Mouse (Mus musculus) adrenal gland, adult 18-20 months (tissue): ENCODE results near the gene Sept14. TPM values are rescaled to one million over a fixed set of nuclear protein-coding genes. Genes with fewer than 3 reads are reported as not detected.

ENCODE experiments used
- DNase-seq, 2 experiments: peaks; one replicate each; pipeline ENCODE4 v3.0.0; 2021 to 2022; ENCODE audit warnings: low spot score in 2 of 2
- total RNA-seq, 2 experiments: library from RNA; stranded (reverse); gene quantifications; 1 replicate in 1 of 2; 2 replicates in 1 of 2; pipeline ENCODE4 v1.2.3; 2021

Gene Sept14
- total RNA-seq, 2 experiments from 2014 or later = 0.23 to 0.58 TPM

DNA sequence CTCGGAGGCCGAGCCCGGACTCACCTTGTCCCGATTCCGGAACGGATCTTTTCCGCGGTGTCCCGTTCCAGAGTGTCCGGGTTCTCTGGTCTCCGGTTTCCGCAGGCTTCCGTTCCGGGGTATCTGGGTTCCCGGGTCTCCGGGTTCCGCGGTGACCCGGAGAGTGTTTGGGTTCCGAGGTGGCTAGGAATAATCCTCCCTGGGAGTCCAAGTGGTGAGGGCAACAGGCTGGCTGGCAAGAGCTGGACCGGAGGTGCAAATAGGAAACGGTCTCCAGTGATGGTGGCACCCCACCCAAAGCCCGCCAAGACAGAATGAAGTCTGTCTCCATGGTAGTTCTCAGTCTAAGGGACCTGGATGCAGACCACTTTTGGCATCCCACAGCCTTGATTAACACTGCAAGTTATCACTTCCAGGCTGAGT, 38.3 kb downstream of the Sept14 start, which contains the start of gene Zfp11:
Gene Zfp11, minus strand, starts transcription at position 64 of the 423 bp plus-strand sequence.
- DNase-seq = peak; percentile 72 to 74

DNA sequence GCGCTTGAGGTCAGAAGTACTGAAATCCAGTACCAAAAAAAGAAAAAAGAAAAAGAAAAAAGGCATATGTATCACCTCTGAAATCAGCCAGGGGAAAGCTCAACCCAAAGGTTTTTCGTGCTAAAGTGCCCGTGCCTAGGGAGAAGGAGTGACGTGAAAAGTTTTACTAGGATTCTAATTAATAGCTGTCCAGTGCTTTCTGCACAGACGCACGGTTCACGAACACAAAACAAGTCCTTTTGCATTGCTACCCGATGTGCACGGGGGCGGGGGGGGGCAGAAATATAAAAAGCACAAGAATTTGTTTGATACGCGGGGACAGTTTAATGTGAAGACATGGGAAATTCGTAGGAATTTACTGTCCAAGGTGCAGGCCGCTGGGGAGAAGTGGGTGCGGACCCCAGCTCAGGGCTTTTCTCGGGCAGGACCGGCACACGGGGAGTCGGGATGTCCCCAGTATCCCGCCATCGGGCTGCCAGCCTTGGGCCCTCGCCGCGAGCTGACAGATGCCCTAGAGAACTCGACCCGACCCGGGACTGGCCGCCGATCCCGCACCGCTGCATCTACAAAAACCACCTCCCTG, 38.8 kb downstream of the Sept14 start:
- DNase-seq = no peak

DNA sequence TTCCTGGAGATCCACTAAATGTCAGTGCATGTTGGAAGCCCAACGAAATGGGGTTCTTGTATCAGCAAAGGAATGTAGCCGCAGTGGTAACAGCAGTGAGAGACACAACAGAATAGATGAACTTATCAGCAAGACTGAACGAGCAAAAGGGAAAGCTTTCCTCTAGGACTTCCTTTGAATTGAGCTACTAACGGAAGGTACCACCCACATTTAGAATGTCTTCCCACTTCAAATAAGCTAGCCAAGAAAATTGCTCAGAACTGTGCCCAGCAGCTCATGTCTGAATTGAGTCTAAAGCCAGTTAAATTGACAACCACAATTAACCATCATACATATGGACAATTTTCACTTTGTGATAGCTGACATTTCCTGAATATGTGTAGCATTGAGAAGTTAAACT, 40.5 kb downstream of the Sept14 start:
- DNase-seq = no peak

DNA sequence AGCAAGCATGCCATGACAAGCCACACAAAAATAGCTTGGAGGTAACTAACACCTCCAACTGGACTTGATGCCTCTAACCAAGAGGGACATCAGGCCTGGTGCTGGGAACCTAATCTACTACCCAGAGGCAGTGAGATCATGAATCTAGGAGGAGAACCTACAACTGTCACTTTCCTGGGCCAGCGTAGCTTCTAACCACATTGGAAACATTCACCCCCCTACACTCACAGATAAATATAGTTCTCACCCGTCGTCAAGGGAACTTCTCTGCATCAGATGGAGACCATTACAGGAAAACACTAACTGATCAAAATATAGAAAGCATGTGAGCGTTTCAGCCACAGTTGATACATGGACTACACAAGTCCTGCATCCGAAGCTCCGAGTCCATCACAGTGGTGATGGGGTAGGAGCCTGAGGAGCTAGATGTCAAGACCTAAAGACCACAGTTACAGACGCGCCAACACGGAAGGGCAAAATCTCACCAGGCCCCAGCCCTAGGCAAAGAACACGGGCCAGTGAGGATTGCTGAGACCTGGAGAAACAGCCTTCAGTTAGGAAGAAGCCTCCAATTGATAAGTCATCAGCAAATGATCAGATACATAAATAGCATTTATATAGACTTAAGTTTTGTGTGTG, 41.9 kb downstream of the Sept14 start:
- DNase-seq = no peak

DNA sequence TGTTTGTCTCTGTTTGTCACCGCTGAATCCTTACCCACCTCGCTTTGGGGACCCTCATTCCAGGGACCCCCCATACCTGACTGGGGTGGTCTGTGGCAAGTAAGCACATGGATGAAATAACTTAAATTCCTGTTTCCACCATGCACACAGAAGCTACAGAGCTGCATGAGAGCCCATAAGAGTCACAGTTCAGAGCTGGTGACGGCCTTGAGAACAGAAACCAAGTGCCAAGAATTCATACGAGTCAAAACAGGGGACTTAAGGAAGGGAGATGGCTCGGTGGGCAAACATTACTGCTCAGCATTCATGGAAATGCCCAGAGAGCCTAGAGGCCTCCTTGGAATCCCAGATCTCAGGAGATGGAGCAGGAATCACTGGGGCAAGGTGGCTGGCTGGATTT, 44.2 kb downstream of the Sept14 start:
- no peak for DNase-seq

DNA sequence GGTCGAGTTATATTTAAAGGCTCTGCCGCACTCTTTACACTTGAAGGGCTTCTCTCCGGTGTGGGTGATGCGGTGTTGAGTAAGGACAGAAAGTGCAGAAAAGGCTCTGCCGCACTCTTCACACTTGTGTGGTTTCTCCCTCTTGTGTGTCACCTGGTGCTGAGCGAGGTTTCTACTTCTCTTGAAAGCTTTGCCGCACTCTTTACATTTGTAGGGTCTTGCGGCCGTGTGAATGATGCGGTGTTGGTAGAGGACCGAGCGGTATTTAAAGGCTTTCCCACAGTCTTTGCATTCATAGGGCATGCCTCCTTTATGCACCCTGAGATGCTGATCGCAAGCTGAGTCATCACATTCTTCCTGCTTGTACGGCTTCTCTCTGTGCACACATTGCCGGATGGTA, 50.4 kb downstream of the Sept14 start:
- no peak for DNase-seq

DNA sequence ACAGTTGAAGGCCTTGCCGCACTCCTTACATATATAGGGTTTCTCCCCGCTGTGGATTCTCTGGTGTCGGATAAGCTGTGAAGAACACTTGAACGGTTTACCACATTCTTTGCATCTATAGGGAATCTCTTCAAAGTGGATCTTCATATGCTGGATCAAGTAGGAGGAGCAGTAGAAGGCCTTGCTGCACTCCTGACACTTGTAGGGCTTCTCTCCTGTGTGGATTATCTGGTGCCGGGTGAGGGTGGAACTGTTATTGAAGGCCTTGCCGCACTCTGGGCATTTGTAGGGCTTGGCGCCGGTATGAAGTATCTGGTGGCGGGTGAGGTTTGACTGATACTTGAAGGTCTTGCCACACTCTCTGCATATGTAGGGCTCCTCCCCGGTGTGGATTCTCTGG, 51.3 kb downstream of the Sept14 start:
- DNase-seq = no peak

DNA sequence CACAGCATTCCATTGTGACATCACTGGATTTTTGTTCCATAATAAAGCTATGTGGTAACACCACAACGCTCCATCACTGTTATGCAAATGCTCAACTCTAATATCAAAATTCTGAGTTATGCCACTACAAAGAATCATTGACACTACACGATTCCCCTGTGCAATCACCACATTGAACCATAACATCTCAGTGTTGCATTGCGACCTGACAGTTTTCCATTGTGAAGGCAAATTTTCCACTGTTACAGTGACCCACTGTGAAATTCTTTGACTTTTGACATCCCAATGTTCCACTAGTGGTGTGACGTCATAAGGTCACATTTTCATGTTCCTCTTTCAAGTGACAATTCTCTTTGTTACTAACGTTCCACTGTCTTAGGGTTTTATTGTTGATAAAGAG, 57.5 kb downstream of the Sept14 start:
- DNase-seq = no peak

Other genes with a start within 250 kb of the Sept14 start
- gene Sfswap, start 207.3 kb downstream of the Sept14 start, total RNA-seq = 10 to 100 TPM; 47.7 to 58.3 TPM
- gene Mmp17, start 124.3 kb downstream of the Sept14 start, total RNA-seq = 1 to 10 TPM; 1.4 to 1.5 TPM
- 1 to 10 TPM; 2.3 to 2.8 TPM for gene Zfp11, start 38.4 kb downstream of the Sept14 start, total RNA-seq
- 10 to 100 TPM; 81.0 to 89.6 TPM for gene Mrps17, start 7.0 kb upstream of the Sept14 start, total RNA-seq
- 100 to 1,000 TPM; 116 to 137 TPM for gene Nipsnap2, start 16.6 kb upstream of the Sept14 start, total RNA-seq
- gene Psph, start 78.9 kb upstream of the Sept14 start, total RNA-seq = 10 to 100 TPM; 22.5 to 26.0 TPM
- 10 to 100 TPM; 25.9 to 39.1 TPM for gene Sumf2, start 138.5 kb upstream of the Sept14 start, total RNA-seq
- gene Chchd2, start 179.0 kb upstream of the Sept14 start, total RNA-seq = 1,000 to 10,000 TPM; 1,056 to 1,163 TPM
- gene Zbed5, start 187.2 kb upstream of the Sept14 start, total RNA-seq = 1 to 10 TPM; 1.5 to 2.1 TPM
- 1 to 10 TPM; 1.2 to 4.7 TPM for gene Phkg1, start 190.0 kb upstream of the Sept14 start, total RNA-seq
- 1 to 10 TPM; 4.1 to 4.2 TPM for gene Nupr1l, start 200.0 kb upstream of the Sept14 start, total RNA-seq
- 10 to 100 TPM; 27.7 to 33.9 TPM for gene Vkorc1l1, start 233.5 kb upstream of the Sept14 start, total RNA-seq